Mouse (Mus musculus) kidney, embryonic 15.5 days (tissue): ENCODE measurements around the gene Abhd6. TPM values are rescaled to one million over a fixed set of nuclear protein-coding genes. Genes with fewer than 3 reads are reported as not detected.

ENCODE experiments used
- ATAC-seq: fragments of 200-750 bp; cut with Nextera tagmentation; replicated peaks from 2 replicates; pipeline ENCODE4 v1.8.0; 2017; ENCODE audit warnings: moderate TSS enrichment; ENCODE audit not compliant: low FRiP score
- H3K27ac ChIP-seq: fragments of 300-500 bp; sonication (generic); 2 replicates; pipeline ENCODE4 v1.5.1; 2015; ENCODE audit warnings: mild to moderate bottlenecking, inconsistent platforms
- H3K27me3 ChIP-seq: fragments of 300-500 bp; sonication (generic); 2 replicates; pipeline ENCODE4 v1.6.1; 2015; ENCODE audit warnings: inconsistent platforms
- H3K36me3 ChIP-seq: fragments of 300-500 bp; sonication (generic); 2 replicates; pipeline ENCODE4 v1.6.1; 2015; ENCODE audit warnings: inconsistent platforms
- H3K4me1 ChIP-seq: fragments of 300-500 bp; sonication (generic); 2 replicates; pipeline ENCODE4 v1.6.1; 2015; ENCODE audit warnings: inconsistent platforms
- H3K4me2 ChIP-seq: fragments of 300-500 bp; sonication (generic); 2 replicates; pipeline ENCODE4 v1.6.1; 2015; ENCODE audit warnings: moderate library complexity, mild to moderate bottlenecking, inconsistent platforms
- H3K4me3 ChIP-seq: fragments of 300-500 bp; sonication (generic); replicated peaks from 2 replicates; pipeline ENCODE4 v1.5.1; 2015; ENCODE audit warnings: mild to moderate bottlenecking, inconsistent platforms
- H3K9ac ChIP-seq: fragments of 300-500 bp; sonication (generic); 2 replicates; pipeline ENCODE4 v1.6.1; 2015; ENCODE audit warnings: mild to moderate bottlenecking, inconsistent platforms
- H3K9me3 ChIP-seq: fragments of 300-500 bp; sonication (generic); replicated peaks from 2 replicates; pipeline ENCODE4 v1.6.1; 2016; ENCODE audit warnings: inconsistent platforms
- WGBS: fragments of 180-500 bp; shearing (Covaris S2); methylation state at CpG from one replicate; pipeline ENCODE4 v1.1.7; 2015; ENCODE audit warnings: mixed read lengths; 5-methylcytosine and 5-hydroxymethylcytosine counted together
- polyA plus RNA-seq: library from polyadenylated mRNA; unstranded; fragments of >200 nt; fragmentation: Nextera tagmentation; extraction: Ambion mirVana; gene quantifications from 2 replicates; pipeline ENCODE4 v1.2.1, GENCODE M21; 2015

Gene Abhd6
- polyA plus RNA-seq, 1 experiment from 2014 or later: 26.6 TPM

- Histone ChIP-seq H3K27ac (no peak overlapping the region), H3K9me3 (no peaks in the 10 kb centered on the region), H3K27me3 (no peaks in the 10 kb centered on the region), H3K36me3 (peaks cover 28% of the 10 kb centered on the region), H3K4me1 (no peaks in the 10 kb centered on the region), H3K4me3 (no peak overlapping the region), H3K4me2 (no peak overlapping the region), H3K9ac (no peak overlapping the region)
- ATAC-seq: no peak
- WGBS: 90% methylated on average over 10 of the region's 10 CpGs
Measured at GRCm38 (mm10) chr14:8049334-8049733, 46.6 kb downstream of the Abhd6 start.

- Histone ChIP-seq H3K27ac (no peak overlapping the region), H3K9ac (no peak overlapping the region), H3K36me3 (peaks cover 20% of the 10 kb centered on the region), H3K4me3 (no peak overlapping the region), H3K9me3 (no peaks in the 10 kb centered on the region), H3K4me1 (no peaks in the 10 kb centered on the region), H3K27me3 (no peaks in the 10 kb centered on the region), H3K4me2 (no peak overlapping the region)
- WGBS: 95% methylated on average over 2 of the region's 2 CpGs
- no peak for ATAC-seq
Measured at GRCm38 (mm10) chr14:8051869-8052268, 49.2 kb downstream of the Abhd6 start.

- 94% methylated on average over 7 of the region's 7 CpGs for WGBS
- H3K4me1 ChIP-seq: no peaks in the 10 kb centered on the region
- no peak overlapping the region for H3K4me3 ChIP-seq
- H3K9me3 ChIP-seq: no peaks in the 10 kb centered on the region
- no peak overlapping the region for H3K27ac ChIP-seq
- no peak overlapping the region for H3K9ac ChIP-seq
- ATAC-seq: no peak
- peaks cover 14% of the 10 kb centered on the region for H3K36me3 ChIP-seq
- no peaks in the 10 kb centered on the region for H3K27me3 ChIP-seq
- H3K4me2 ChIP-seq: no peak overlapping the region
Measured at GRCm38 (mm10) chr14:8052661-8053060, 50.0 kb downstream of the Abhd6 start.

GRCm38 (mm10) chr14:8054310-8055102 is 51.8 kb downstream of the Abhd6 start:
- H3K27me3 ChIP-seq: no peaks in the 10 kb centered on the region
- 43% methylated on average over 17 of the region's 17 CpGs for WGBS
- H3K9ac ChIP-seq: no peak overlapping the region
- H3K4me2 ChIP-seq: no peak overlapping the region
- ATAC-seq: peak; percentile 40; the same call in 1 of the 2 replicates
- H3K4me3 ChIP-seq: no peak overlapping the region
- H3K4me1 ChIP-seq: no peaks in the 10 kb centered on the region
- H3K27ac ChIP-seq: no peak overlapping the region
- H3K36me3 ChIP-seq: peaks cover 9% of the 10 kb centered on the region
- no peaks in the 10 kb centered on the region for H3K9me3 ChIP-seq

GRCm38 (mm10) chr14:8056076-8056475 is 53.4 kb downstream of the Abhd6 start:
- 91% methylated on average over 5 of the region's 5 CpGs for WGBS
- H3K9me3 ChIP-seq: no peaks in the 10 kb centered on the region
- H3K36me3 ChIP-seq: no peaks in the 10 kb centered on the region; the same call in 1 of the 2 replicates

GRCm38 (mm10) chr14:8059938-8060337 is 57.2 kb downstream of the Abhd6 start:
- H3K4me2 ChIP-seq: no peak overlapping the region
- no peaks in the 10 kb centered on the region for H3K36me3 ChIP-seq
- WGBS: 90% methylated on average over 7 of the region's 7 CpGs
- ATAC-seq: no peak
- peaks cover 14% of the 10 kb centered on the region for H3K4me1 ChIP-seq
- no peak overlapping the region for H3K27ac ChIP-seq
- H3K4me3 ChIP-seq: no peak overlapping the region
- H3K9me3 ChIP-seq: no peaks in the 10 kb centered on the region
- no peak overlapping the region for H3K9ac ChIP-seq
- H3K27me3 ChIP-seq: no peaks in the 10 kb centered on the region

More at GRCm38 (mm10) chr14:8056076-8056475, 53.4 kb downstream of the Abhd6 start:
- no peak overlapping the region for H3K4me3 ChIP-seq
- no peaks in the 10 kb centered on the region for H3K4me1 ChIP-seq
- no peaks in the 10 kb centered on the region for H3K27me3 ChIP-seq
- H3K4me2 ChIP-seq: no peak overlapping the region
- H3K9ac ChIP-seq: no peak overlapping the region
- H3K27ac ChIP-seq: no peak overlapping the region
- ATAC-seq: no peak

GRCm38 (mm10) chr14:8062076-8062475 is 59.4 kb downstream of the Abhd6 start:
- peaks cover 14% of the 10 kb centered on the region for H3K4me1 ChIP-seq
- H3K4me3 ChIP-seq: no peak overlapping the region
- H3K27me3 ChIP-seq: no peaks in the 10 kb centered on the region
- H3K4me2 ChIP-seq: no peak overlapping the region
- H3K9ac ChIP-seq: no peak overlapping the region
- H3K36me3 ChIP-seq: no peaks in the 10 kb centered on the region
- H3K27ac ChIP-seq: no peak overlapping the region
- WGBS: 22% methylated on average over 3 of the region's 3 CpGs
- no peaks in the 10 kb centered on the region for H3K9me3 ChIP-seq
- ATAC-seq: 0 out of 2 replicates have a peak, but pooled peaks have one; percentile 49

GRCm38 (mm10) chr14:8062537-8063301 is 60.0 kb downstream of the Abhd6 start:
- H3K4me3 ChIP-seq: no peak overlapping the region
- 52% methylated on average over 3 of the region's 3 CpGs for WGBS
- H3K9ac ChIP-seq: no peak overlapping the region
- H3K9me3 ChIP-seq: no peaks in the 10 kb centered on the region
- H3K27ac ChIP-seq: no peak overlapping the region
- no peak for ATAC-seq
- H3K4me2 ChIP-seq: no peak overlapping the region
- H3K4me1 ChIP-seq: peaks cover 14% of the 10 kb centered on the region
- H3K36me3 ChIP-seq: no peaks in the 10 kb centered on the region
- no peaks in the 10 kb centered on the region for H3K27me3 ChIP-seq

GRCm38 (mm10) chr14:8063835-8064785 is 61.4 kb downstream of the Abhd6 start:
- H3K4me3 ChIP-seq: no peak overlapping the region
- no peak for ATAC-seq
- no peaks in the 10 kb centered on the region for H3K9me3 ChIP-seq
- H3K9ac ChIP-seq: no peak overlapping the region
- H3K27ac ChIP-seq: no peak overlapping the region
- H3K27me3 ChIP-seq: no peaks in the 10 kb centered on the region
- 91% methylated on average over 8 of the region's 8 CpGs for WGBS
- H3K4me2 ChIP-seq: no peak overlapping the region
- H3K4me1 ChIP-seq: peaks cover 14% of the 10 kb centered on the region
- no peaks in the 10 kb centered on the region for H3K36me3 ChIP-seq

- H3K4me3 ChIP-seq: peak within 1 kb of the TSS; percentile 82
- no peaks in the 10 kb centered on the region for H3K27me3 ChIP-seq
- H3K4me2 ChIP-seq: peak within 1 kb of the TSS; percentile 81
- H3K4me1 ChIP-seq: peaks cover 16% of the 10 kb centered on the region
- H3K36me3 ChIP-seq: peaks cover 18% of the 10 kb centered on the region
- peak within 1 kb of the TSS; percentile 99 for H3K27ac ChIP-seq
- H3K9ac ChIP-seq: peak within 1 kb of the TSS; percentile 74
- under 1% methylated on average over 47 of the region's 47 CpGs for WGBS
- ATAC-seq: peak; percentile 97
- no peaks in the 10 kb centered on the region for H3K9me3 ChIP-seq
Measured at GRCm38 (mm10) chr14:8080165-8080679, 77.5 kb downstream of the Abhd6 start, which contains the start of gene Rpp14. Gene Rpp14, plus strand, starts transcription at chr14:8080367.

- no peaks in the 10 kb centered on the region for H3K27me3 ChIP-seq
- H3K27ac ChIP-seq: peak overlapping the region; percentile 99
- no peaks in the 10 kb centered on the region for H3K9me3 ChIP-seq
- peaks cover 23% of the 10 kb centered on the region for H3K36me3 ChIP-seq
- H3K4me3 ChIP-seq: peak overlapping the region; percentile 82
- peaks cover 16% of the 10 kb centered on the region for H3K4me1 ChIP-seq
- H3K9ac ChIP-seq: peak overlapping the region; percentile 74
- H3K4me2 ChIP-seq: peak overlapping the region; percentile 81
- 4% methylated on average over 11 of the region's 11 CpGs for WGBS
- peak; percentile 68 for ATAC-seq
Measured at GRCm38 (mm10) chr14:8080718-8081117, 78.0 kb downstream of the Abhd6 start.
